Mouse (Mus musculus): ENCODE data around the gene Smco1. TPM values are rescaled to one million over a fixed set of nuclear protein-coding genes. Genes with fewer than 3 reads are reported as not detected.
A peak's percentile ranks its signal among the peaks of the same experiment; 100 is the strongest.
"Not testable (repeated sequence)": the region's sequence is repeated elsewhere in the genome, so short reads cannot be mapped to it uniquely, and the experiment has no call there.

The Smco1 gene
- polyA plus RNA-seq, 1 experiment from 2014 or later = 0.04 TPM

- in situ Hi-C loops (cut with MboI; ENCODE audit: low pct_unique_long_range_greater_than_20kb) = loop anchor here (25.0 kb wide), 1 partner anchor 189 kb away; no protein-coding TSS in a partner anchor
- CTCF ChIA-PET = interaction anchor here (1.1 to 2.9 kb wide), 3 partner anchors 8 to 11 kb away, joined by 3 to 10 read pairs (median 6); no protein-coding TSS in a partner anchor
Measured at GRCm38 (mm10) chr16:32273338-32273737, 2.1 kb downstream of the Smco1 start.

GRCm38 (mm10) chr16:32275041-32275440 is 3.8 kb downstream of the Smco1 start:
- ATAC-seq (no peak), DNase-seq (ENCODE audit: low read depth, low spot score) (no peak)
- TF ChIP-seq CTCF (IDR thresholded peaks at IDR 0.05) = no peak
- ChIA-PET CTCF (no interaction called here), POLR2A (no interaction called here)
- no peaks in the 10 kb centered on the region for H3K27me3 ChIP-seq
- in situ Hi-C loops (cut with MboI; ENCODE audit: low pct_unique_long_range_greater_than_20kb) = no loop called here

More at GRCm38 (mm10) chr16:32273338-32273737, 2.1 kb downstream of the Smco1 start:
- TF ChIP-seq CTCF (IDR thresholded peaks at IDR 0.05) = peak; percentile 60
- ATAC-seq (no peak), DNase-seq (ENCODE audit: low read depth, low spot score) (no peak)
- POLR2A ChIA-PET = no interaction called here
- no peaks in the 10 kb centered on the region for H3K27me3 ChIP-seq

GRCm38 (mm10) chr16:32275830-32276229 is 4.6 kb downstream of the Smco1 start:
- no peak for ATAC-seq
- no peak for TF ChIP-seq CTCF (IDR thresholded peaks at IDR 0.05)
- CTCF ChIA-PET = no interaction called here
- in situ Hi-C loops (cut with MboI; ENCODE audit: low pct_unique_long_range_greater_than_20kb) = no loop called here
- no peak for DNase-seq (ENCODE audit: low read depth, low spot score)
- H3K27me3 ChIP-seq = no peaks in the 10 kb centered on the region
- POLR2A ChIA-PET = no interaction called here

GRCm38 (mm10) chr16:32277308-32278256 is 6.3 kb downstream of the Smco1 start, which contains the start of gene Rnf168:
Gene Rnf168, plus strand, starts transcription at chr16:32277459.
- POLR2A ChIA-PET = interaction anchor here (0.6 kb wide), 1 partner anchor 104 kb away, joined by 3 read pairs; no protein-coding TSS in a partner anchor
- DNase-seq (ENCODE audit: low read depth, low spot score) (peak; percentile 34), ATAC-seq (peak; percentile 76)
- no peaks in the 10 kb centered on the region for H3K27me3 ChIP-seq
- CTCF ChIA-PET = no interaction called here
- no peak for TF ChIP-seq CTCF (IDR thresholded peaks at IDR 0.05)
- in situ Hi-C loops (cut with MboI; ENCODE audit: low pct_unique_long_range_greater_than_20kb) = no loop called here

GRCm38 (mm10) chr16:32278396-32278795 is 7.1 kb downstream of the Smco1 start:
- ATAC-seq (no peak), DNase-seq (ENCODE audit: low read depth, low spot score) (no peak)
- CTCF ChIA-PET = no interaction called here
- TF ChIP-seq CTCF (IDR thresholded peaks at IDR 0.05) = no peak
- no peaks in the 10 kb centered on the region for H3K27me3 ChIP-seq
- in situ Hi-C loops (cut with MboI; ENCODE audit: low pct_unique_long_range_greater_than_20kb) = no loop called here
- POLR2A ChIA-PET = no interaction called here

GRCm38 (mm10) chr16:32280211-32280610 is 8.9 kb downstream of the Smco1 start:
- ChIA-PET CTCF (no interaction called here), POLR2A (interaction anchor here (0.5 kb wide), 1 partner anchor 865 kb away, joined by 3 read pairs; no protein-coding TSS in a partner anchor)
- ATAC-seq (no peak), DNase-seq (ENCODE audit: low read depth, low spot score) (no peak)
- TF ChIP-seq CTCF (IDR thresholded peaks at IDR 0.05) = no peak
- H3K27me3 ChIP-seq = no peaks in the 10 kb centered on the region
- in situ Hi-C loops (cut with MboI; ENCODE audit: low pct_unique_long_range_greater_than_20kb) = no loop called here

GRCm38 (mm10) chr16:32282608-32283007 is 11.3 kb downstream of the Smco1 start:
- no peak for ATAC-seq
- H3K27me3 ChIP-seq = no peaks in the 10 kb centered on the region
- POLR2A ChIA-PET = interaction anchor here (1.0 kb wide), 1 partner anchor 21 kb away, joined by 3 read pairs; no protein-coding TSS in a partner anchor
- in situ Hi-C loops (cut with MboI; ENCODE audit: low pct_unique_long_range_greater_than_20kb) = no loop called here
- no peak for TF ChIP-seq CTCF (IDR thresholded peaks at IDR 0.05)
- DNase-seq (ENCODE audit: low read depth, low spot score) = no peak
- CTCF ChIA-PET = interaction anchor here (1.2 kb wide), 1 partner anchor 10 kb away, joined by 6 read pairs; no protein-coding TSS in a partner anchor

- TF ChIP-seq CTCF (IDR thresholded peaks at IDR 0.05) = no peak
- ChIA-PET POLR2A (no interaction called here), CTCF (no interaction called here)
- no peak for ATAC-seq
- DNase-seq (ENCODE audit: low read depth, low spot score) = no peak
- H3K27me3 ChIP-seq = no peaks in the 10 kb centered on the region
- in situ Hi-C loops (cut with MboI; ENCODE audit: low pct_unique_long_range_greater_than_20kb) = no loop called here
Measured at GRCm38 (mm10) chr16:32291821-32292220, 20.6 kb downstream of the Smco1 start.

GRCm38 (mm10) chr16:32299617-32300016 is 28.3 kb downstream of the Smco1 start:
- CTCF ChIA-PET; in situ Hi-C loops (cut with MboI; ENCODE audit: low pct_unique_long_range_greater_than_20kb); DNase-seq (ENCODE audit: low read depth, low spot score); ATAC-seq; H3K27me3 ChIP-seq: not testable (repeated sequence)
- POLR2A ChIA-PET = interaction anchor here (0.7 kb wide), 1 partner anchor 176 kb away, joined by 3 read pairs; no protein-coding TSS in a partner anchor
- TF ChIP-seq CTCF (IDR thresholded peaks at IDR 0.05) = peak; percentile 37

- in situ Hi-C loops (cut with MboI; ENCODE audit: low pct_unique_long_range_greater_than_20kb) = no loop called here
- ChIA-PET CTCF (no interaction called here), POLR2A (interaction anchor here (1.1 kb wide), 1 partner anchor 20 kb away, joined by 3 read pairs; no protein-coding TSS in a partner anchor)
- ATAC-seq (no peak), DNase-seq (ENCODE audit: low read depth, low spot score) (no peak)
- H3K27me3 ChIP-seq = no peaks in the 10 kb centered on the region
- TF ChIP-seq CTCF (IDR thresholded peaks at IDR 0.05) = no peak
Measured at GRCm38 (mm10) chr16:32303046-32303445, 31.8 kb downstream of the Smco1 start.

GRCm38 (mm10) chr16:32303886-32304285 is 32.6 kb downstream of the Smco1 start:
- ChIA-PET POLR2A (interaction anchor here (0.5 to 1.1 kb wide), 3 partner anchors 21 to 138 kb away, joined by 3 read pairs; no protein-coding TSS in a partner anchor), CTCF (interaction anchor here (0.6 kb wide), 1 partner anchor 161 kb away, joined by 3 read pairs; no protein-coding TSS in a partner anchor)
- ATAC-seq (no peak), DNase-seq (ENCODE audit: low read depth, low spot score) (no peak)
- no peaks in the 10 kb centered on the region for H3K27me3 ChIP-seq
- TF ChIP-seq CTCF (IDR thresholded peaks at IDR 0.05) = no peak
- in situ Hi-C loops (cut with MboI; ENCODE audit: low pct_unique_long_range_greater_than_20kb) = no loop called here

Measured in Patski (cell line).